Mouse (Mus musculus): ENCODE measurements at regions not wholly inside any gene's neighbourhood (a gene's known extent, or its start where the extent isn't known, plus 50 kb on each side); places are given as distances from the start of the nearest gene placed in this dataset.

GRCm38 (mm10) chr13:101025488-101025887, 192.3 kb upstream of the Slc30a5 start:
- Histone ChIP-seq H3K4me2 (ENCODE audit: low read depth, low read length) (no peak overlapping the region), H3K27ac (replicated peaks; ENCODE audit: low read depth, low read length) (no peak overlapping the region), H3K27me3 (replicated peaks; ENCODE audit: control insufficient read depth, insufficient read depth, low read length) (no peaks in the 10 kb centered on the region), H3K9me3 (ENCODE audit: control insufficient read depth, low read length) (no peaks in the 10 kb centered on the region), H3K9ac (ENCODE audit: low read depth, low read length) (no peak overlapping the region), H3K36me3 (ENCODE audit: control insufficient read depth, insufficient read depth, low read length) (no peaks in the 10 kb centered on the region), H3K4me1 (ENCODE audit: control insufficient read depth, insufficient read depth, low read length) (no peaks in the 10 kb centered on the region), H3K4me3 (ENCODE audit: low read depth, low read length) (no peak overlapping the region)
- DNase-seq (ENCODE audit: low spot score), result no peak
- 78% methylated on average over 2 of the region's 2 CpGs for WGBS
- no peak for ATAC-seq (ENCODE audit: low read depth)

- DNase-seq (ENCODE audit: low spot score), result no peak
- H3K9ac ChIP-seq (ENCODE audit: low read depth, low read length), result no peak overlapping the region
- H3K4me1 ChIP-seq (ENCODE audit: control insufficient read depth, insufficient read depth, low read length), result no peaks in the 10 kb centered on the region
- no peaks in the 10 kb centered on the region for H3K36me3 ChIP-seq (ENCODE audit: control insufficient read depth, insufficient read depth, low read length)
- ATAC-seq (ENCODE audit: low read depth), result no peak
- no peak overlapping the region for H3K27ac ChIP-seq (replicated peaks; ENCODE audit: low read depth, low read length)
- H3K4me2 ChIP-seq (ENCODE audit: low read depth, low read length), result no peak overlapping the region
- H3K27me3 ChIP-seq (replicated peaks; ENCODE audit: control insufficient read depth, insufficient read depth, low read length), result no peaks in the 10 kb centered on the region
- WGBS, result 89% methylated on average over 2 of the region's 2 CpGs
- H3K9me3 ChIP-seq (ENCODE audit: control insufficient read depth, low read length), result no peaks in the 10 kb centered on the region
- no peak overlapping the region for H3K4me3 ChIP-seq (ENCODE audit: low read depth, low read length)
Measured at GRCm38 (mm10) chr13:101024971-101025370, 191.7 kb upstream of the Slc30a5 start.

- Histone ChIP-seq H3K9ac (ENCODE audit: low read depth, low read length) (no peak overlapping the region), H3K27ac (replicated peaks; ENCODE audit: low read depth, low read length) (no peak overlapping the region), H3K36me3 (ENCODE audit: control insufficient read depth, insufficient read depth, low read length) (no peaks in the 10 kb centered on the region), H3K4me1 (ENCODE audit: control insufficient read depth, insufficient read depth, low read length) (no peaks in the 10 kb centered on the region), H3K9me3 (ENCODE audit: control insufficient read depth, low read length) (no peaks in the 10 kb centered on the region), H3K27me3 (replicated peaks; ENCODE audit: control insufficient read depth, insufficient read depth, low read length) (no peaks in the 10 kb centered on the region), H3K4me3 (ENCODE audit: low read depth, low read length) (no peak overlapping the region), H3K4me2 (ENCODE audit: low read depth, low read length) (no peak overlapping the region)
- DNase-seq (ENCODE audit: low spot score), result no peak
- no peak for ATAC-seq (ENCODE audit: low read depth)
- WGBS, result 52% methylated on average over 7 of the region's 7 CpGs
Measured at GRCm38 (mm10) chr13:101019272-101019676, 186.0 kb upstream of the Slc30a5 start.

GRCm38 (mm10) chr13:101017041-101017440, 183.8 kb upstream of the Slc30a5 start:
- H3K9me3 ChIP-seq (ENCODE audit: control insufficient read depth, low read length), result no peaks in the 10 kb centered on the region
- no peaks in the 10 kb centered on the region for H3K4me1 ChIP-seq (ENCODE audit: control insufficient read depth, insufficient read depth, low read length)
- DNase-seq (ENCODE audit: low spot score) (no peak), ATAC-seq (ENCODE audit: low read depth) (no peak)
- 75% methylated on average over 6 of the region's 6 CpGs for WGBS
- no peak overlapping the region for H3K9ac ChIP-seq (ENCODE audit: low read depth, low read length)
- H3K27me3 ChIP-seq (replicated peaks; ENCODE audit: control insufficient read depth, insufficient read depth, low read length), result no peaks in the 10 kb centered on the region
- no peak overlapping the region for H3K27ac ChIP-seq (replicated peaks; ENCODE audit: low read depth, low read length)
- H3K4me3 ChIP-seq (ENCODE audit: low read depth, low read length), result no peak overlapping the region
- no peak overlapping the region for H3K4me2 ChIP-seq (ENCODE audit: low read depth, low read length)
- no peaks in the 10 kb centered on the region for H3K36me3 ChIP-seq (ENCODE audit: control insufficient read depth, insufficient read depth, low read length)

- Histone ChIP-seq H3K9ac (ENCODE audit: low read depth, low read length) (no peak overlapping the region), H3K4me1 (ENCODE audit: control insufficient read depth, insufficient read depth, low read length) (no peaks in the 10 kb centered on the region)
- WGBS, result 47% methylated on average over 1 of the region's 1 CpGs
Measured at GRCm38 (mm10) chr13:101016181-101016580, 183.0 kb upstream of the Slc30a5 start.

GRCm38 (mm10) chr13:101015435-101015834, 182.2 kb upstream of the Slc30a5 start:
- H3K9ac ChIP-seq (ENCODE audit: low read depth, low read length), result no peak overlapping the region
- ATAC-seq (ENCODE audit: low read depth), result no peak; the same call in 1 of the 2 replicates

More at GRCm38 (mm10) chr13:101016181-101016580, 183.0 kb upstream of the Slc30a5 start:
- no peaks in the 10 kb centered on the region for H3K9me3 ChIP-seq (ENCODE audit: control insufficient read depth, low read length)
- no peaks in the 10 kb centered on the region for H3K27me3 ChIP-seq (replicated peaks; ENCODE audit: control insufficient read depth, insufficient read depth, low read length)
- H3K4me2 ChIP-seq (ENCODE audit: low read depth, low read length), result no peak overlapping the region
- H3K36me3 ChIP-seq (ENCODE audit: control insufficient read depth, insufficient read depth, low read length), result no peaks in the 10 kb centered on the region
- H3K27ac ChIP-seq (replicated peaks; ENCODE audit: low read depth, low read length), result no peak overlapping the region
- ATAC-seq (ENCODE audit: low read depth) (no peak), DNase-seq (ENCODE audit: low spot score) (no peak)
- no peak overlapping the region for H3K4me3 ChIP-seq (ENCODE audit: low read depth, low read length)

GRCm38 (mm10) chr13:101013604-101014003, 180.4 kb upstream of the Slc30a5 start:
- Histone ChIP-seq H3K4me1 (ENCODE audit: control insufficient read depth, insufficient read depth, low read length) (no peaks in the 10 kb centered on the region), H3K27me3 (replicated peaks; ENCODE audit: control insufficient read depth, insufficient read depth, low read length) (no peaks in the 10 kb centered on the region), H3K4me2 (ENCODE audit: low read depth, low read length) (no peak overlapping the region), H3K36me3 (ENCODE audit: control insufficient read depth, insufficient read depth, low read length) (no peaks in the 10 kb centered on the region), H3K9ac (ENCODE audit: low read depth, low read length) (no peak overlapping the region), H3K27ac (replicated peaks; ENCODE audit: low read depth, low read length) (no peak overlapping the region), H3K4me3 (ENCODE audit: low read depth, low read length) (no peak overlapping the region), H3K9me3 (ENCODE audit: control insufficient read depth, low read length) (no peaks in the 10 kb centered on the region)
- ATAC-seq (ENCODE audit: low read depth) (no peak), DNase-seq (ENCODE audit: low spot score) (no peak)
- WGBS, result 98% methylated on average over 2 of the region's 2 CpGs

More at GRCm38 (mm10) chr13:101015435-101015834, 182.2 kb upstream of the Slc30a5 start:
- no peak overlapping the region for H3K4me3 ChIP-seq (ENCODE audit: low read depth, low read length)
- WGBS, result 31% methylated on average over 3 of the region's 3 CpGs
- H3K27me3 ChIP-seq (replicated peaks; ENCODE audit: control insufficient read depth, insufficient read depth, low read length), result no peaks in the 10 kb centered on the region
- no peaks in the 10 kb centered on the region for H3K9me3 ChIP-seq (ENCODE audit: control insufficient read depth, low read length)
- DNase-seq (ENCODE audit: low spot score), result peak; percentile 57
- no peak overlapping the region for H3K4me2 ChIP-seq (ENCODE audit: low read depth, low read length)
- H3K36me3 ChIP-seq (ENCODE audit: control insufficient read depth, insufficient read depth, low read length), result no peaks in the 10 kb centered on the region
- no peak overlapping the region for H3K27ac ChIP-seq (replicated peaks; ENCODE audit: low read depth, low read length)
- H3K4me1 ChIP-seq (ENCODE audit: control insufficient read depth, insufficient read depth, low read length), result no peaks in the 10 kb centered on the region

- H3K4me3 ChIP-seq (ENCODE audit: low read depth, low read length), result no peak overlapping the region
- H3K27me3 ChIP-seq (replicated peaks; ENCODE audit: control insufficient read depth, insufficient read depth, low read length), result no peaks in the 10 kb centered on the region
- H3K36me3 ChIP-seq (ENCODE audit: control insufficient read depth, insufficient read depth, low read length), result no peaks in the 10 kb centered on the region
- H3K27ac ChIP-seq (replicated peaks; ENCODE audit: low read depth, low read length), result no peak overlapping the region
- no peaks in the 10 kb centered on the region for H3K4me1 ChIP-seq (ENCODE audit: control insufficient read depth, insufficient read depth, low read length)
- H3K9ac ChIP-seq (ENCODE audit: low read depth, low read length), result no peak overlapping the region
- 81% methylated on average over 2 of the region's 2 CpGs for WGBS
- DNase-seq (ENCODE audit: low spot score), result no peak
- H3K9me3 ChIP-seq (ENCODE audit: control insufficient read depth, low read length), result no peaks in the 10 kb centered on the region
- no peak for ATAC-seq (ENCODE audit: low read depth)
- no peak overlapping the region for H3K4me2 ChIP-seq (ENCODE audit: low read depth, low read length)
Measured at GRCm38 (mm10) chr13:100990646-100991045, 157.4 kb upstream of the Slc30a5 start.

GRCm38 (mm10) chr13:100988671-100989531, 155.7 kb upstream of the Slc30a5 start:
- H3K4me1 ChIP-seq (ENCODE audit: control insufficient read depth, insufficient read depth, low read length), result no peaks in the 10 kb centered on the region
- peak; percentile 60 for ATAC-seq (ENCODE audit: low read depth)
- peak; percentile 35 for DNase-seq (ENCODE audit: low spot score)
- WGBS, result 49% methylated on average over 13 of the region's 13 CpGs
- no peak overlapping the region for H3K27ac ChIP-seq (replicated peaks; ENCODE audit: low read depth, low read length)
- H3K27me3 ChIP-seq (replicated peaks; ENCODE audit: control insufficient read depth, insufficient read depth, low read length), result no peaks in the 10 kb centered on the region
- no peak overlapping the region for H3K4me3 ChIP-seq (ENCODE audit: low read depth, low read length)
- no peak overlapping the region for H3K4me2 ChIP-seq (ENCODE audit: low read depth, low read length)
- H3K36me3 ChIP-seq (ENCODE audit: control insufficient read depth, insufficient read depth, low read length), result no peaks in the 10 kb centered on the region
- no peaks in the 10 kb centered on the region for H3K9me3 ChIP-seq (ENCODE audit: control insufficient read depth, low read length)
- H3K9ac ChIP-seq (ENCODE audit: low read depth, low read length), result no peak overlapping the region
